Mouse (Mus musculus) embryo, embryonic 10.5 days (tissue): ENCODE measurements around the gene Tyro3.

Experiments
- DNase-seq: peaks from one replicate; pipeline ENCODE4 v3.0.0-alpha.2; 2015; ENCODE audit warnings: low spot score

The Tyro3 gene

GRCm38 (mm10) chr2:119855310-119855850 lies 57.8 kb downstream of the Tyro3 start:
- DNase-seq: no peak

DNA sequence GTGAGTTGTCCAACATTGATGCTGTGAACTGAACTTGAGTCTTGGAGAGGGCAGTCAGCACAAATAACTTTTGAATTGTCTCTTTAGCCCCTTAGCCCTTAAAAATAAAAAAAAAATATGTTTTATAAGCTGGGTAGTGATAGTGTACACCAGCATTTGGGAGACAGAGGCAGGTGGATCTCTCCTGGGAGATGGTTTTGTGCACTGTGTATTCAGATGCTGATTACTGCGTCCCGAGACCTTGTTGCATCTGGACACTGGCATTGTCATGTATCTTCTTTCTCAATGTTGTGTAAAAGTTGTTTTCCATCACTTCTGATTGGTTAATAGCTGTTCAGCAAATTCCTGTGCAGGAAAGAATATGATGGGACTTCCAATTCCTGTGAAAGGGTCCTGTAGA lies 59.8 kb downstream of the Tyro3 start:
- DNase-seq: no peak

GRCm38 (mm10) chr2:119864484-119864883 lies 67.0 kb downstream of the Tyro3 start:
- DNase-seq: no peak
